Mouse (Mus musculus) liver, postnatal 0 days (tissue): ENCODE measurements around the gene Dnaaf5.

ENCODE experiments used
- CTCF ChIP-seq: sonication (generic); IDR thresholded peaks from 2 replicates; pipeline ENCODE4 v1.5.1; 2016; ENCODE audit warnings: antibody characterized with exemption, low read depth
- EP300 ChIP-seq: IDR thresholded peaks from 2 replicates; pipeline ENCODE4 v1.6.1; 2016; ENCODE audit warnings: antibody characterized with exemption, low read depth, mild to moderate bottlenecking

GRCm38 (mm10) chr5:139129572-139130151 is 20.4 kb upstream of the Dnaaf5 start:
- TF ChIP-seq EP300, result no peak
- no peak for TF ChIP-seq CTCF
